Mouse (Mus musculus) adrenal gland, postnatal 25 days (tissue): ENCODE measurements at regions not wholly inside any gene's neighbourhood (a gene's known extent, or its start where the extent isn't known, plus 50 kb on each side); places are given as distances from the start of the nearest gene placed in this dataset.

Experiments used
- DNase-seq: peaks from one replicate; pipeline ENCODE4 v3.0.0; 2021; ENCODE audit warnings: mixed read lengths

DNA sequence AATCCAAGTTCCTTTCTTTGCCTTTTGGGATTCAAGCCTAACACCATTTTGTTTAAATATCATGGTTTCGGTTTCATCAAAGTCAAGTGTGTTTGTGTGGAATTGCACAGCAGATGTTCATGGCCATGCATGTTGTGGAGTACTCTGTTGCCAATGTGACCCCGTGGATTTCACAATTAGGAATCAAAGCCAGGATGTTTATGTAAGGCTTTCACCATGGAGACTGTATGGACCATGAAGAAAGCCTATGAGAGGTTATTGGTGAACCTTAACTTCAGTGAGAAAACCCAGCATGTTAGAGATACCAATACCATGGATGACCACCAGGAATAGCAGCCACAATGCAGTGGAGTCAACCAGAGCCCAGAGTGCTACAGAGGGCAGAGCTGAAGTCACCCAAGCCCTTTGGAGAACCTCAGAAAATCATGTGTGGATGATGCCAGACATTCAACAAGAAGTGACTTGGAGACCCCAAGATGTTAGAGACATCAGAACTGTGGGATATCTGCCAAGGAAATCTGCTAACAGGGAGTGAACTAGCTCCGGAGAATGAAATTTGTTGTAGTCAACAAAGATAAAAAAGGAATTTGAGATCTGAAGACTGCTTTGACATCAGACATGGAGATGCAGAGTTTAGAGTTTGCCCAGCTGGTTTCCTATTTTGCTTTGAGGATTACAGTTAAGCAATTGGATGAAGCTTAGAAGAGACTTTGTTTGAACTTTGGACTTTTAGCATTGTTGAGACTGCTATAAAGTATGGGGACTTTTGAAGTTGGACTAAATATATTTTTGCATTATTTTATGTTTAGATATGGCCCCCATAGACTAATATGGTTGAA lies 615.3 kb downstream of the Tmem182 start:
- DNase-seq = no peak

GRCm38 (mm10) chr1:41427853-41428252 lies 622.5 kb downstream of the Tmem182 start:
- DNase-seq = no peak

- DNase-seq = no peak
These were observed 625.8 kb downstream of the Tmem182 start for GRCm38 (mm10) chr1:41431127-41431690.

DNA sequence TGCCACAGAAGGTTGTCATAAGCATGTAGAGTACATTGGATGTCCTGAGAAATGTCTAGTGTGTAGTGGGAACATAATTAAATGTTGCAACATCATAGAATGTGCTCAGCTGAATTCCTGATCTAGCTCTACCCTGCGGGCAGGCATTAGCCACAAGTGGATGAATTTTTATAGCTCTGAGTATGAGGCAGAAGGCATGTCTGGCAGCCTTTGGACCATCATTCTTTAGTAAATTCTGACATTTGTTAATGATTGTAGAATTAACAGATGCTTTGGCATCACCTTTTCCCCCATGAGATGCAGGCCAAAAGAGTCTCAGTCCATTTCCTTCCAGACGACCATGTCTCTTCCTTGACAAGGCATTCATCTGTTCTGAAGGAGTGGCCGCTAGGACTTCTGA lies 630.0 kb downstream of the Tmem182 start:
- no peak for DNase-seq

DNA sequence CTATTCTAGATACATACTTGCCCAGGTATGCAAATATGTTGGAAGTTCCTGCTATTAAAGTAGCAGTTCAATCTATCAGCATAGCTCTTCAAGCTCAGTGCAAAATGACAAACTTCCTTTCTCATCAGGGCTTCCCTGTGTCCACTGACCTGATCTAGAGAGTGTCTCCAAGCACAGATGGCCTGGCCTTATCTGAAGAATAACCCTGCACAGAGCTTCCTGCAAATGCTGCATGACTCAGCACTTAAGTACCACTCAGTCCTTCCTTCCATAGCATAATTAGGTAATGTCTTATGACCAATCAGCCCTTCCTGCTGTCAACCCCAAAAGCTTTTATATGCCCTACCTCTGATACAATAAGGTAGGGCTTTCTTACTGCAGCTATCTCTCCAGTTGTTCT lies 644.6 kb downstream of the Tmem182 start:
- no peak for DNase-seq
